In the genomic region with DNA sequence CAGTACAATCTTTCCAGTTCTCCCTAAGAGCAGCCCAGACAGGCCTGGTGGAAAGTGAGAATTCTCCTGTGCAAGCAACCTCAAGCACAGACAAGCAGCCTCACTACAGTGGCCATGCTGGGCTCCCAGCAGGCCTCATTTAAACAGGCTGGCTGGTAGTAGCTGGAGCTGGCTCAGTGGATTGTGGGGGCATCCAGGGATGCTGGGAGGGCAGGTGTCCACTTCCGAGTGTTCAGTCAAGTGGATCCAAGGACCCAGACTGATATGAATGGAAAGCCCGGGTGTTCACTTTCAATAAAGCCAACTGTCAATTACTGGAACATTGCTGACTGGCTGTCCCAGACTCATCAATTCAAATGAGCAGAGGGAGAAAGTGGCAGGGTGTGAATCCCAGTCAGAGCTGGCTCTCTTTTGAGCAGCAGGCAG, we compare ENCODE assay signal across 15 mouse cellular contexts.
A peak's percentile ranks its signal among the peaks of the same experiment; 100 is the strongest.
DNase-seq lines count a peak whose midpoint lies in the region; ATAC-seq and TF ChIP-seq lines count a peak whose summit lies in the region.
"Had no signal": no experiment of that assay in that cellular context is flagged by ENCODE, and none has a peak within 500 bp of the region (broad histone marks: within the 10 kb centered on the region; RNA-seq: fewer than 3 reads in every experiment).

No protein-coding gene starts in this region.

- no peak overlapping the region for H3K4me2 ChIP-seq in midbrain, postnatal 0 days (ENCODE audit: low read depth, low read length, poor library complexity, severe bottlenecking)
- H3K4me2 ChIP-seq: heart, embryonic 13.5 days; limb, embryonic 13.5 days had no signal

- peaks cover 29% of the 10 kb centered on the region for H3K4me1 ChIP-seq in hindbrain, embryonic 10.5 days (replicated peaks)
- no peaks in the 10 kb centered on the region for H3K4me1 ChIP-seq in midbrain, postnatal 0 days (ENCODE audit: insufficient read depth, low read length)
- H3K4me1 ChIP-seq: limb, embryonic 13.5 days had no signal

- H3K27ac ChIP-seq in layer of hippocampus, adult 2 months = no peak overlapping the region
- H3K27ac ChIP-seq in hindbrain, embryonic 10.5 days = peak overlapping the region; percentile 79
- no peak overlapping the region for H3K27ac ChIP-seq in midbrain, postnatal 0 days (ENCODE audit: low read depth, low read length)
- H3K27ac ChIP-seq: heart, embryonic 13.5 days; limb, embryonic 13.5 days had no signal

- no peak for TF ChIP-seq CTCF in layer of hippocampus, adult 2 months (conservative IDR thresholded peaks at IDR 0.05)
- no peak for TF ChIP-seq CTCF in midbrain, postnatal 0 days (IDR thresholded peaks at IDR 0.05)

- H3K27me3 ChIP-seq in hindbrain, embryonic 10.5 days (ENCODE audit: insufficient read depth, poor library complexity, severe bottlenecking) = no peaks in the 10 kb centered on the region
- H3K27me3 ChIP-seq in midbrain, postnatal 0 days (ENCODE audit: insufficient read depth, low read length) = no peaks in the 10 kb centered on the region
- H3K27me3 ChIP-seq: heart, embryonic 13.5 days; limb, embryonic 13.5 days had no signal

- no peaks in the 10 kb centered on the region for H3K9me3 ChIP-seq in hindbrain, embryonic 10.5 days
- no peaks in the 10 kb centered on the region for H3K9me3 ChIP-seq in midbrain, postnatal 0 days (ENCODE audit: low read length)
- H3K9me3 ChIP-seq: megakaryocyte, embryonic 14.5 days had no signal

- peak; percentile 28 to 52 for DNase-seq in layer of hippocampus, postnatal 10 days (ENCODE audit: low spot score in 2 of 2)
- DNase-seq in layer of hippocampus, adult 2 months (ENCODE audit: low spot score in 2 of 2) = no peak
- DNase-seq in cerebellum, postnatal 10 days = peak; percentile 80 to 86
- peak; percentile 40 for DNase-seq in hindbrain, embryonic 10.5 days (ENCODE audit: low spot score)
- DNase-seq in midbrain, postnatal 0 days (ENCODE audit: low spot score) = peak; percentile 66
- no peak for DNase-seq in embryo, embryonic 10 days (ENCODE audit: low spot score)
- no peak for DNase-seq in kidney, adult 11 months
- DNase-seq: adrenal gland, postnatal 25 days; lung, adult 2 months; spleen, adult 18-20 months had no signal

- no peak overlapping the region for H3K9ac ChIP-seq in midbrain, postnatal 0 days (replicated peaks; ENCODE audit: low read length, poor library complexity, severe bottlenecking)
- H3K9ac ChIP-seq: heart, embryonic 13.5 days; limb, embryonic 13.5 days had no signal

- WGBS in hindbrain, embryonic 10.5 days = 26% methylated on average over 2 of the region's 2 CpGs
- 27% methylated on average over 2 of the region's 2 CpGs for WGBS in midbrain, postnatal 0 days

- no peaks in the 10 kb centered on the region for H3K36me3 ChIP-seq in hindbrain, embryonic 10.5 days
- H3K36me3 ChIP-seq in midbrain, postnatal 0 days (ENCODE audit: insufficient read depth, low read length) = no peaks in the 10 kb centered on the region
- H3K36me3 ChIP-seq: heart, embryonic 13.5 days; limb, embryonic 13.5 days had no signal

- no peak overlapping the region for H3K4me3 ChIP-seq in layer of hippocampus, adult 2 months
- no peak overlapping the region for H3K4me3 ChIP-seq in hindbrain, embryonic 10.5 days
- no peak overlapping the region for H3K4me3 ChIP-seq in midbrain, postnatal 0 days (ENCODE audit: low read depth, low read length)
- H3K4me3 ChIP-seq: heart, embryonic 13.5 days; limb, embryonic 13.5 days; megakaryocyte, embryonic 14.5 days had no signal

- no peak for ATAC-seq in midbrain, postnatal 0 days (ENCODE audit: low FRiP score)
- ATAC-seq in frontal cortex, adult (ENCODE audit: low TSS enrichment) = no peak
- ATAC-seq: intestine, postnatal 0 days had no signal

Comparison
In these comparisons a context has a peak if more than half of its experiments do, and no peak if none do; other contexts are left out.
1. DNase-seq: peak in layer of hippocampus, postnatal 10 days (2 of 2), cerebellum, postnatal 10 days (2 of 2), hindbrain, embryonic 10.5 days (single experiment) and midbrain, postnatal 0 days (single experiment); none in layer of hippocampus, adult 2 months (0 of 2), embryo, embryonic 10 days (single experiment) and kidney, adult 11 months (single experiment).